Mouse (Mus musculus): ENCODE results near the gene Pdk1.

The Pdk1 gene

GRCm38 (mm10) chr2:71937649-71938308, 64.8 kb downstream of the Pdk1 start:
- no peak for DNase-seq (ENCODE audit: low read depth, low spot score)

- no peak for DNase-seq (ENCODE audit: low read depth, low spot score)
These were observed 65.8 kb downstream of the Pdk1 start for GRCm38 (mm10) chr2:71938716-71939393.

GRCm38 (mm10) chr2:71941005-71941720, 68.1 kb downstream of the Pdk1 start:
- no peak for DNase-seq (ENCODE audit: low read depth, low spot score)

- no peak for DNase-seq (ENCODE audit: low read depth, low spot score)
These were observed 68.7 kb downstream of the Pdk1 start for GRCm38 (mm10) chr2:71941721-71942087.

- DNase-seq (ENCODE audit: low read depth, low spot score): no peak
These were observed 78.2 kb downstream of the Pdk1 start for GRCm38 (mm10) chr2:71951212-71951611.

All from ES-CJ7 (cell line).